Mouse (Mus musculus) thymus, postnatal 25 days (tissue): ENCODE data around the gene Hlf.

ENCODE experiments used
- DNase-seq: peaks from one replicate; pipeline ENCODE4 v3.0.0; 2022

Hlf gene

DNA sequence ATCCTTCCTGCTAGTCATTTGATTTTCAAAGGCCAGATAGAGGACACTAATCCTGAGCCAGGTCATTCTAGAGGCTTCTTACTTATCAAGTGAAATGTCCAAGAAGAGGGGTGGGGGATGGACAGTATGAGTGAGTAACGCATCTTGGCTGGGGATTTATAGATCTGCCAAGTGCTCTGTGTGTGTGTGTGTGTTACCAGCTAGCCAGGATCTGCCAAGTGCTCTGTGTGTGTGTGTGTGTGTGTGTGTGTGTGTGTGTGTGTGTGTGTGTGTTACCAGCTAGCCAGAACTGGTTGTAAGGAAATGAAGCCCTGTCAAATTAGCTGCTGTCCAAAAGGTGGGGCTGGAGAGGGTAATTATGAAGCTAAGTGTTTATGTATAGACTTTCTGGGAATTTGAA, 55.9 kb downstream of the Hlf start:
- DNase-seq: no peak

DNA sequence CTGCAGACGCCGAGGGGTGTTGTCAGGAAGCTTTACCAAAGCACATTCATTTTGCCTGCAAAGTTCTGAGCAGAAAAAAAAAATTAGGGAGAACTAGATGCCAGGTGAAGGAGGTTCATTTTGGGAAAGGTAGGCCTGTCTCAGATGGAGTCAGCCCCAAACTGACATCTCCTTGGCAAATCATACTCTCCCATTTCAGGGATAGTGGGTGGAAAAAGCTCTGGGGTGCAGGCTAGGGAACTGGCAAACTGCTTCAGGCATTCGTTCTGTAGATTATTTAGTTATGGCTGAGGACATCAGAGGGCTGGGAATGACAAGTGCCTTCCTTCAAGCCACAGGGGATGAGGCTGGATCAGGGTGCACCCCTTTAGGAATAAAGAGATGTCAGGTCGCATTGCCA, 58.0 kb downstream of the Hlf start:
- DNase-seq: no peak

DNA sequence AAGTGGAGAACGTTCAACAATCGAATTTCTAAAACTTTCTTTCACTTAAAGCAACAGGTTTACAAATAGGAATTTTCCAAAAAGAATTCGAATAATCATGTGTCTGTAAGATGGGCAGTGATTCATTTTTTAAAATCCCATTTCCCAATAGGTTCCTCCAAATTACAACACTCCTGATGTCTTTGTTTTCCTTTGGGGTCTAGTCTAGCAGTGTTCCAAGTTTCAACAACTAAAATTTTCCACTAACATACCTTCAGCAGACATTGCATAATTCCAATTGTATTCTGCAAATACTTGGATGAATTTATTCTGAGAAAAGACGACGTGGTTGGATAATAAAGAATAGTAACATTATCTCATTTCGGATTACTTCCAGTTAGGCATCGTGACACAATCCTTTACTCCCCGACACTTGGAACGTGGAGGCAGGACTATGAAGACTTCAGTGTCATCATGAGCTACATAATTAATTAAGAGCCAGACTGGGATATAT, 60.4 kb downstream of the Hlf start:
- DNase-seq: no peak

DNA sequence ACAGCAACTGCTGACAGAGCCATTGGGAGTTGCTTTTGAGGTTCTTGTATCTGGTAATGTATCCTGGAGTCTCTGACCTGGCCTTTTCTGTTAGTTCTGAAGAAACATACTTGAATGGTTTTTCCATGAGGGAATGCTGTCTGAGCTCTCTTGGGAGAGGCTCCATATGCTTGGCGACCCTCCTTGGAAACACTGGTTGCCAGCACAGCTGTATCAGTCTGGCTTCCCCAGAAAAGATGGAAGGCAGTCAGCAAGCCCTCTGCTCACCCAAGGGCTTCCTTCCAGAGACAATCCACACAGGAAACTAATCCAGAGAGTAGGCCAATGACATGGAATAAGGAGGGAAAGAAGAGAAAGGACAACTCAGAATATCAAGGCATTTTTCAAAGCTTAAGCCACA, 63.9 kb downstream of the Hlf start:
- DNase-seq: no peak

DNA sequence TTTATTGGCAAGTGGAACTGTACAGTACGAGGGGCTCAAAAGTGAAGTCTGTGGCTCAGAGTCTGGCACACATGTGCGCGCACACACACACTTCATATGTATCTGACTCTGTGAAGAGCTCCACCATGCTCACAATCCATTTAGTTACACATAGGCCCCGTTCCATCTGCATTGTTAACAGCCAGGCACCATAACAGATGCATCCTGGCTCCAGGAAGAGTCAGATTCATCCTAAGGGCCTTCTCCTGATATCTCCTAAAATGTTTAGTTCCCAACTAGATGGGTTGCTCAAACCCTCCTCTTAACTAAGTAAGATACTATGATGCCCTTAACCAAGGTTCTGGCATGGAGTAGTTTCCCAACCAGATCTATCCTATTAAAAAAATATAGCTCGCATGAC, 64.5 kb downstream of the Hlf start:
- no peak for DNase-seq

DNA sequence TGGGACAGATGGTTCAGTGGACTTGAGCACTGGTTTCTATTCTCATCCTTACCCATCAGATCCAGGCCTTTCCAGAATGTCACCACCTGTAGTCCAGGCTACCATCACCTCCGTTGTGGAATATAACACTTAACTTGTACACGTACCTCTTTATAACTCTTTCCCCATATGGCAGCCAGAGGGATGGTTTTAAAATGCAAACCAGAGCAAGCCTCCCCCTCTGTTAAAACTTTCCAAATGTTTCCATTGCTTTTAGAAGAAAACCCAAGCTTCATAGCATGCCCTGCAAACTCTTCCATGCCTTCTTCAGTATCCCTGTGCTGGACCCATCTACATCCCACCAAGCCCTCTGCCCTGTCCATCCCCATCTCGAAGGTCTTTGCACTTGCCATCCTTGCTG, 66.1 kb downstream of the Hlf start:
- DNase-seq: no peak

DNA sequence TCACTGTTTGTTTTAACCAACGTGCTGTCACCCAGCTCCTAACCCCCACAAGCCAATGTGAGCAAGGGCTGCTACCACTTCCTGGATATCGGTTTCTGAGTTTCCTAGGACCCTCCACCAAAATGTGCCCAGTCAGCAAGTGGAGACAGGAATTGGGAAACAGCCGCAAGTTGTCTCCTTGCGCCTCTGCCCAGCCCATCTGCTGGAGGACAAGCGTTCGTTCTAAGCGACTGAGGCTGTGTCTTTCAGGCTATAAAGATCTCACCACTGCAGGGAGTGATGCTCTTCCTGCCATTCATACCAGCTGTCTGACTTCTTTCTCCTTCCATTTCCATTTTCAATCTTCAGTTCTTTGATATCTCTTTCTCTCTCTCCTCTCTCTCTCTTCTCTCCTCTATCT, 69.8 kb downstream of the Hlf start:
- no peak for DNase-seq

DNA sequence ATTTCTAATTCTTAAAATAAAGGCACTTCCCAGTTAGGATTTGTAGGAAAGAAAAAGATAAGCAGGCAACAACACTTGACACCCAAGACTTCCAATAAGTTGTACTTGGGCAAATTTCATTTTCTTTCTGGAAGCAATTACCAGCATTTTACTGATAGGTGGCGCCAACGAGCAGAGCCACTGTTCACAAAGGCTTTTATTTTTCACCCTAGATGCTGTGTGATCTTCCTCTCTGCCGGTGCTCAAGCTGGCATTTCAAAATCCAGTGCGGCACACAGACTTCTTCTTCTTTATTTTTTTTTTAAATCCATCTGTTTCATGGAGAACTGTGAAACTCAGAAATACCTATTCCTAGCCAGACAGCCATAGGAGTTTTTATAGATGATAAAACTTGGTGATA, 73.2 kb downstream of the Hlf start:
- DNase-seq: peak; percentile 45

DNA sequence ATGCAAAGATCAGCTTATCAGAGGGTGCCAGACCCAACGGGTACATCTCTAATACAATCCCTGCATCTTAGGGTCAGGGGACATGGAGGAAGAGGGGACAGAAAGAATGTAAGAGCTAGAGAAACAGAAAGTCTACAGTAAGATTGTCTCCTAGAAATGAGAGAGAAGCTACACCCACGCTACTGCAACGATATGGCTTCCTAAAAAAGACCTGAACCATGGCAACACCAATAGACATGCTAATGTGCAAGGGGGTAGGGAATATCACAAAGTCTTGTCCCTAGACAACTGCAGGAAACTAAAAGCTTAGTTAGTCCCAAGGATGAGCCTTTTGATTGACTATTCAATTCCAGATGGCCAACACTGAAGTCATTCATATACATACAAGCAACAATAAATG, 76.1 kb downstream of the Hlf start:
- no peak for DNase-seq

DNA sequence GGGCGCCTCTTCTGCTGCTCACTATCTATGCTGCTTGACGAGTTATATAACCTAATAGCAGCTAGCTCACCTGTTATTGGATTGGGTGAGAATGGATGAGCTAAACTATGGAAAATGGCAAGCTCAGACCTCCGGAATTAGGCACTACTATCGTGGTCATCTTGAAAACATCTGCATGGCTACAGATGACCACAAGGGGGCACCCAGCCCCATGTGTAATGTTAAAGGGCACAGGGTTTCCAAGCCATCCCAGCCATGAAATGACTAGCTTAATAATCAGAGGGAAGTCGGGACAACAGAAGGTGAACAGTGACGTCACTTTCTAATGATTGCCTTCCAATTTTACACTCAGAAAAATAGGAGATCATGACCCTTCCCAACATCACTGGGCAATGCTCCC, 83.7 kb downstream of the Hlf start:
- DNase-seq: peak; percentile 26

DNA sequence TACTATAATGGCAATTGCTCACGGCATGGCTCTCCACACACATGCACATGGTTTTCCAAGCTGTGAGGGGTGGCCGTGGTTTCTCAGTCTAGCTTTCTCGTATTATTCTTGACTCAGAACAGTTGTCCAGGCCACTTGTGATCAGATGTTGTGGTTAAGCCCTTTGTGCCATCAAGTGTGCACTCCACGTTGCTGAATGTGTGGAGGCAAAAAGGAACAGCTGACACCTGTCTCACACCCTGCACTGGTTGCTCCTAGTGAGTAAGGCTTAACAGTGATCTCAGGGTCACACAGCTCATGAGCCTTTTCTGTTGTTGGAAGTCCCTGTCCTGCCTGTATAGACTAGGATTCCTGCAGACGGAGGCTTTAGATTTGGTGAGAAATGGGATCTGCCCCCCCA, 84.6 kb downstream of the Hlf start:
- no peak for DNase-seq

DNA sequence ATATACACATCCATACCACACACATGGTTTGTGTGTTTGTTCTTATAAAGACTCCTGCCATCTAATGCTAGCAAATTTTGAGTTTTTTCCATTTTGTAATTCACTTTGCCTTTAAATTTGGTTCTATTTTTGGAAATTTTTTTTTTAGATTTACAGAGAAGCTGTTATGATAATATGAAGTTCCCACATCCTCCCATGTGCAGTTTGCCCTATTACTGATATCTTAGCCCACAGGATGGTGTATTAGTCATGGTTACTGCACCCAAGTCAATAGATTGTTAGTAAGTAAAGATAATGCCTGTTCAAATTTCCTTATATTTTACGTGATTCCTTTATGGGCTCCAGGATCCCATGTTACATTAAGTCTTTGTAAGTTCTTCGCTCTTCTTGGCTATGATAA, 96.1 kb downstream of the Hlf start:
- DNase-seq: no peak

DNA sequence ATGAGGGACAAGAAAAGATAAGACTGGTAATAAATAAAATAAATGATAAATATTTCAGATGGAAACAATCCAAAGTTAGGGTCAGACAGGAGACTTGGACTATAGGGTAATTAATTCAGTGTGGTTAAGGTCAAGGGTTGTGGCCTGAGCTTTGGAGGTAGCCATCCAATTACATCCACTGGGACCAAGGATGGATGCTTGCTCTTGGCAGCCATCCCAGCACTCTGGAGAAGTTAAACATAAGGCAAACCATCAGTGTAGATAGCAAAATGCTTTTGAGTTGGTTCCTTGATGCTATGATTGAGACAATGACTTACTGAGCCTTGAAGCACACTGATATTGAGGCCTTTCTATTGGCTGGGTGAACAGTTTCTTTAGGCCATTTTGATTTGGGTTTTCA, 97.9 kb downstream of the Hlf start:
- no peak for DNase-seq

DNA sequence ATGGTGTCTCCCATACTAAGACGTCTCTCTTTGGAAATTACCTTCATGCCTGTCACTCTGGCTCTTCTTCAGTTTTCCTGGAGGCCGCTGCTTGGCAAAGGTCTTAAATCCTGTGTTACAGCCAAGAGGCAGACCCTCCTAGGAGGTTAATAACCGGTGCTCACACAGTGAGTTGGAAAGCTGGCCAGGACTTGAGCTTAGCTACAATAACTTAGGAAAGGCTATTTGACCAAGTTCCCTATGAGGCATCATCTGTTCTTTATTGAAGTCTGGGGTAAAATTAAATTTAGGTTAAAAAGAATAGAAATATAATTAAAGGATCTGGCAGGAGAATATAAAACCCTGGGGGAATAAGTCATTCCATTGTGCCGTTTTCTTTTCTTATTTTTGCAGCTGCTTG, 99.5 kb downstream of the Hlf start:
- no peak for DNase-seq

DNA sequence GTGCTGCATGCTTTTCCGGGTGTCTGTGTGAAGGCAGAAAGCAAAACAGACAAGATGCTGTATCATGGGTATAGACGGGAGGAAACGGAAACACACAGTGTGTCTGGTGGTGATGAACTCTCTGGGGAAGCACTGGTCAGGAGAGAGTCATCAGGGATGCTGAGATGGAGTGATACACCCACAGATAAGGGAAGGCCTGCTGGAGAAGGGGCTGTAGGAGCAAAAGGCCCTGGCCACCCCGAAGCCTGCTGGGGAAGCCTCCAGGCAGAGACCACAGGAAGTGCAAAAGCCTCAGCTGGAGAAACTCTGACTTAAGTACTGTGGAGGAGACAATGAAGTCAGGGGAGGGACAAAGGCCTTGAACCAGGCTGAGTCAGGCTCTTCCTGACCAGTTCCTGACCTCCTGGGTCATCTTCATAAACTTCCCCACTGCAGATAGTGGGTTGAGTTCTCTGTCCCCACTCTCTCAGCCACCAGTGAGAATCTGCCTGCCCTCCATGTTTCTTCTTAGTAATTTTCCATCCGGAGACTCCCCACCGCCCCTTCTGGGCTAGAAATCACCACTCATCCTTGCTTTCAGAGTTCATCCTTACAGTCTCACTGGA, 104.0 kb downstream of the Hlf start:
- DNase-seq: no peak
